Mouse (Mus musculus) forebrain, embryonic 13.5 days (tissue): ENCODE results near the gene Gm15557. TPM values are rescaled to one million over a fixed set of nuclear protein-coding genes. Genes with fewer than 3 reads are reported as not detected.
A peak's percentile ranks its signal among the peaks of the same experiment; 100 is the strongest.

Experiments
- ATAC-seq: fragments of 200-750 bp; cut with Nextera tagmentation; 2 replicates; pipeline ENCODE4 v1.8.0; 2017
- H3K27ac ChIP-seq: fragments of 300-500 bp; sonication (generic); 2 replicates; pipeline ENCODE4 v1.5.1; 2015; ENCODE audit warnings: inconsistent platforms, mild to moderate bottlenecking, moderate library complexity
- H3K27me3 ChIP-seq: fragments of 300-500 bp; sonication (generic); 2 replicates; pipeline ENCODE4 v1.6.1; 2015; ENCODE audit warnings: mild to moderate bottlenecking, inconsistent platforms
- H3K36me3 ChIP-seq: fragments of 300-500 bp; sonication (generic); 2 replicates; pipeline ENCODE4 v1.6.1; 2015; ENCODE audit warnings: mild to moderate bottlenecking, inconsistent platforms; ENCODE audit not compliant: poor library complexity, severe bottlenecking
- H3K4me1 ChIP-seq: fragments of 300-500 bp; sonication (generic); 2 replicates; pipeline ENCODE4 v1.6.1; 2015; ENCODE audit warnings: inconsistent platforms
- H3K4me2 ChIP-seq: fragments of 300-500 bp; sonication (generic); 2 replicates; pipeline ENCODE4 v1.6.1; 2015; ENCODE audit warnings: inconsistent platforms, mild to moderate bottlenecking, moderate library complexity
- H3K4me3 ChIP-seq: fragments of 300-500 bp; sonication (generic); 2 replicates; pipeline ENCODE4 v1.5.1; 2015; ENCODE audit warnings: mild to moderate bottlenecking, inconsistent platforms
- H3K9ac ChIP-seq: fragments of 300-500 bp; sonication (generic); 2 replicates; pipeline ENCODE4 v1.6.1; 2015; ENCODE audit warnings: mild to moderate bottlenecking, inconsistent platforms
- H3K9me3 ChIP-seq: fragments of 300-500 bp; sonication (generic); replicated peaks from 2 replicates; pipeline ENCODE4 v1.6.1; 2016; ENCODE audit warnings: inconsistent platforms
- WGBS: fragments of 180-500 bp; shearing (Covaris S2); methylation state at CpG from one replicate; pipeline ENCODE4 v1.1.7; 2015; 5-methylcytosine and 5-hydroxymethylcytosine counted together
- polyA plus RNA-seq: library from polyadenylated mRNA; unstranded; fragments of >200 nt; fragmentation: Nextera tagmentation; extraction: Ambion mirVana; gene quantifications from 2 replicates; pipeline ENCODE4 v1.2.1, GENCODE M21; 2015

The Gm15557 gene
- polyA plus RNA-seq, 1 experiment from 2014 or later: not detected

- WGBS: 78% methylated on average over 7 of the region's 7 CpGs
- Histone ChIP-seq H3K27ac (no peak overlapping the region), H3K9ac (no peak overlapping the region), H3K27me3 (no peaks in the 10 kb centered on the region), H3K4me3 (no peak overlapping the region), H3K4me2 (no peak overlapping the region), H3K9me3 (no peaks in the 10 kb centered on the region), H3K4me1 (peaks cover 21% of the 10 kb centered on the region), H3K36me3 (no peaks in the 10 kb centered on the region)
- ATAC-seq: no peak
These were observed 515 bp upstream of the Gm15557 start for GRCm38 (mm10) chr2:155939897-155940529.

- Histone ChIP-seq H3K27me3 (no peaks in the 10 kb centered on the region), H3K4me1 (peaks cover 28% of the 10 kb centered on the region), H3K27ac (no peak overlapping the region), H3K4me2 (no peak overlapping the region), H3K4me3 (no peak overlapping the region), H3K9ac (no peak overlapping the region), H3K36me3 (no peaks in the 10 kb centered on the region), H3K9me3 (no peaks in the 10 kb centered on the region)
- WGBS: 94% methylated on average over 40 of the region's 40 CpGs
- no peak for ATAC-seq
These were observed 1.3 kb downstream of the Gm15557 start for GRCm38 (mm10) chr2:155941697-155942442.

- Histone ChIP-seq H3K4me2 (peak overlapping the region; percentile 51), H3K4me3 (peak overlapping the region; percentile 20; the same call in 1 of the 2 replicates), H3K4me1 (peaks cover 34% of the 10 kb centered on the region), H3K27me3 (no peaks in the 10 kb centered on the region), H3K9me3 (no peaks in the 10 kb centered on the region), H3K36me3 (no peaks in the 10 kb centered on the region), H3K9ac (peak overlapping the region; percentile 17; the same call in 1 of the 2 replicates), H3K27ac (no peak overlapping the region; the same call in 1 of the 2 replicates)
- ATAC-seq: no peak
- under 1% methylated on average over 8 of the region's 8 CpGs for WGBS
These were observed 2.9 kb downstream of the Gm15557 start for GRCm38 (mm10) chr2:155943463-155943862.

- Histone ChIP-seq H3K27ac (peak overlapping the region; percentile 12; the same call in 1 of the 2 replicates), H3K9ac (peak overlapping the region; percentile 41), H3K4me2 (peak overlapping the region; percentile 32), H3K4me3 (0 out of 2 replicates have a peak overlapping the region, but pooled peaks have one; percentile 12), H3K27me3 (no peaks in the 10 kb centered on the region), H3K9me3 (no peaks in the 10 kb centered on the region), H3K4me1 (peaks cover 43% of the 10 kb centered on the region), H3K36me3 (no peaks in the 10 kb centered on the region)
- 79% methylated on average over 4 of the region's 4 CpGs for whole genome bisulfite sequencing
- ATAC-seq: no peak
These were observed 4.2 kb downstream of the Gm15557 start for GRCm38 (mm10) chr2:155944685-155945084.

GRCm38 (mm10) chr2:155945124-155945523, 4.6 kb downstream of the Gm15557 start, which contains the start of gene Gdf5:
Gene Gdf5 (minus strand): TSS chr2:155945367.
- Histone ChIP-seq H3K27ac (peak within 1 kb of the TSS; percentile 12; the same call in 1 of the 2 replicates), H3K4me2 (peak within 1 kb of the TSS; percentile 51), H3K27me3 (no peaks in the 10 kb centered on the region), H3K9ac (peak within 1 kb of the TSS; percentile 41), H3K4me1 (peaks cover 45% of the 10 kb centered on the region), H3K9me3 (no peaks in the 10 kb centered on the region), H3K36me3 (no peaks in the 10 kb centered on the region), H3K4me3 (0 out of 2 replicates have a peak within 1 kb of the TSS, but pooled peaks have one; percentile 12)
- no peak for ATAC-seq
- 20% methylated on average over 13 of the region's 13 CpGs for WGBS

- Histone ChIP-seq H3K4me3 (no peak overlapping the region), H3K9ac (no peak overlapping the region), H3K27ac (no peak overlapping the region), H3K4me2 (no peak overlapping the region), H3K36me3 (no peaks in the 10 kb centered on the region), H3K27me3 (no peaks in the 10 kb centered on the region), H3K4me1 (peaks cover 45% of the 10 kb centered on the region), H3K9me3 (no peaks in the 10 kb centered on the region)
- ATAC-seq: peak; percentile 27; the same call in 1 of the 2 replicates
- WGBS: 42% methylated on average over 5 of the region's 5 CpGs
These were observed 5.1 kb downstream of the Gm15557 start for GRCm38 (mm10) chr2:155945580-155945979.

- Histone ChIP-seq H3K27ac (no peak overlapping the region), H3K4me3 (no peak overlapping the region), H3K4me1 (peaks cover 45% of the 10 kb centered on the region), H3K9ac (no peak overlapping the region), H3K4me2 (no peak overlapping the region), H3K27me3 (no peaks in the 10 kb centered on the region), H3K36me3 (no peaks in the 10 kb centered on the region), H3K9me3 (no peaks in the 10 kb centered on the region)
- 3% methylated on average over 7 of the region's 7 CpGs for WGBS
- ATAC-seq: peak; percentile 33; the same call in 1 of the 2 replicates
These were observed 5.5 kb downstream of the Gm15557 start for GRCm38 (mm10) chr2:155946069-155946468.

GRCm38 (mm10) chr2:155946499-155946898, 6.0 kb downstream of the Gm15557 start:
- Histone ChIP-seq H3K27ac (no peak overlapping the region), H3K4me2 (no peak overlapping the region), H3K4me1 (peaks cover 45% of the 10 kb centered on the region), H3K36me3 (no peaks in the 10 kb centered on the region), H3K27me3 (no peaks in the 10 kb centered on the region), H3K9me3 (no peaks in the 10 kb centered on the region), H3K4me3 (no peak overlapping the region), H3K9ac (no peak overlapping the region)
- peak; percentile 33; the same call in 1 of the 2 replicates for ATAC-seq
- WGBS: 4% methylated on average over 4 of the region's 4 CpGs

- no peak overlapping the region for H3K4me2 ChIP-seq
- no peaks in the 10 kb centered on the region for H3K36me3 ChIP-seq
- no peak overlapping the region for H3K27ac ChIP-seq
- H3K4me3 ChIP-seq: no peak overlapping the region
- no peaks in the 10 kb centered on the region for H3K9me3 ChIP-seq
- no peak overlapping the region for H3K9ac ChIP-seq
- ATAC-seq: no peak
- peaks cover 45% of the 10 kb centered on the region for H3K4me1 ChIP-seq
- 58% methylated on average over 5 of the region's 5 CpGs for WGBS
- H3K27me3 ChIP-seq: no peaks in the 10 kb centered on the region
These were observed 7.0 kb downstream of the Gm15557 start for GRCm38 (mm10) chr2:155947390-155948002.

- Histone ChIP-seq H3K27me3 (peaks cover 5% of the 10 kb centered on the region; the same call in 1 of the 2 replicates), H3K9ac (no peak overlapping the region), H3K4me3 (no peak overlapping the region), H3K4me1 (peaks cover 30% of the 10 kb centered on the region), H3K4me2 (no peak overlapping the region), H3K27ac (no peak overlapping the region), H3K9me3 (no peaks in the 10 kb centered on the region), H3K36me3 (no peaks in the 10 kb centered on the region)
- ATAC-seq: no peak
- 28% methylated on average over 6 of the region's 6 CpGs for WGBS
These were observed 8.8 kb downstream of the Gm15557 start for GRCm38 (mm10) chr2:155949362-155949761.

- peaks cover 5% of the 10 kb centered on the region; the same call in 1 of the 2 replicates for H3K27me3 ChIP-seq
- no peak for ATAC-seq
These were observed 11.5 kb downstream of the Gm15557 start for GRCm38 (mm10) chr2:155952006-155952405.

More at GRCm38 (mm10) chr2:155952006-155952405, 11.5 kb downstream of the Gm15557 start:
- Histone ChIP-seq H3K27ac (no peak overlapping the region), H3K4me3 (no peak overlapping the region), H3K9ac (no peak overlapping the region), H3K36me3 (no peaks in the 10 kb centered on the region), H3K4me2 (no peak overlapping the region), H3K4me1 (peaks cover 19% of the 10 kb centered on the region), H3K9me3 (no peaks in the 10 kb centered on the region)
